Mouse (Mus musculus): Measurements from ENCODE around the gene Dnajc17.

- TF ChIP-seq POLR2A (IDR thresholded peaks at IDR 0.05; ENCODE audit: borderline replicate concordance, insufficient read depth, low read length) (no peak), CTCF (IDR thresholded peaks at IDR 0.05; ENCODE audit: borderline replicate concordance, insufficient read depth, low read depth, low read length) (no peak)
These were observed 5.6 kb downstream of the Dnajc17 start for GRCm38 (mm10) chr2:119202914-119203453.

Data from cerebellum, adult 2 months (tissue).